Mouse (Mus musculus): ENCODE data around the gene Foxc1. TPM values are rescaled to one million over a fixed set of nuclear protein-coding genes. Genes with fewer than 3 reads are reported as not detected.

Foxc1 gene
- total RNA-seq (2017) = not detected in 2 replicates

GRCm38 (mm10) chr13:31806428-31806832 lies at the start of gene Foxc1:
Foxc1 (plus strand) TSS chr13:31806633.
- peak; percentile 67 for ATAC-seq (replicated peaks; ENCODE audit: low read depth, poor library complexity, severe bottlenecking)

- ATAC-seq (replicated peaks; ENCODE audit: low read depth, poor library complexity, severe bottlenecking) = no peak
Observed at GRCm38 (mm10) chr13:31760411-31760810, 46.0 kb upstream of the Foxc1 start.

- ATAC-seq (replicated peaks; ENCODE audit: low read depth, poor library complexity, severe bottlenecking) = no peak
Observed at GRCm38 (mm10) chr13:31761057-31761456, 45.4 kb upstream of the Foxc1 start.

GRCm38 (mm10) chr13:31764419-31764818 lies 42.0 kb upstream of the Foxc1 start:
- ATAC-seq (replicated peaks; ENCODE audit: low read depth, poor library complexity, severe bottlenecking) = no peak

GRCm38 (mm10) chr13:31765564-31765963 lies 40.9 kb upstream of the Foxc1 start:
- ATAC-seq (replicated peaks; ENCODE audit: low read depth, poor library complexity, severe bottlenecking) = no peak

- ATAC-seq (replicated peaks; ENCODE audit: low read depth, poor library complexity, severe bottlenecking) = no peak
Observed at GRCm38 (mm10) chr13:31772882-31773281, 33.6 kb upstream of the Foxc1 start.

GRCm38 (mm10) chr13:31775762-31776161 lies 30.7 kb upstream of the Foxc1 start:
- ATAC-seq (replicated peaks; ENCODE audit: low read depth, poor library complexity, severe bottlenecking) = no peak

GRCm38 (mm10) chr13:31779281-31779981 lies 27.0 kb upstream of the Foxc1 start:
- peak; percentile 45; the same call in 1 of the 2 replicates for ATAC-seq (replicated peaks; ENCODE audit: low read depth, poor library complexity, severe bottlenecking)

GRCm38 (mm10) chr13:31780299-31780698 lies 26.1 kb upstream of the Foxc1 start:
- ATAC-seq (replicated peaks; ENCODE audit: low read depth, poor library complexity, severe bottlenecking) = no peak

GRCm38 (mm10) chr13:31782063-31782462 lies 24.4 kb upstream of the Foxc1 start:
- ATAC-seq (replicated peaks; ENCODE audit: low read depth, poor library complexity, severe bottlenecking) = no peak

GRCm38 (mm10) chr13:31784757-31785156 lies 21.7 kb upstream of the Foxc1 start:
- ATAC-seq (replicated peaks; ENCODE audit: low read depth, poor library complexity, severe bottlenecking) = no peak

- peak; percentile 94 for ATAC-seq (replicated peaks; ENCODE audit: low read depth, poor library complexity, severe bottlenecking)
Observed at GRCm38 (mm10) chr13:31792480-31793132, 13.8 kb upstream of the Foxc1 start.

GRCm38 (mm10) chr13:31793163-31793562 lies 13.3 kb upstream of the Foxc1 start:
- ATAC-seq (replicated peaks; ENCODE audit: low read depth, poor library complexity, severe bottlenecking) = no peak

GRCm38 (mm10) chr13:31797346-31797745 lies 9.1 kb upstream of the Foxc1 start:
- ATAC-seq (replicated peaks; ENCODE audit: low read depth, poor library complexity, severe bottlenecking) = no peak

GRCm38 (mm10) chr13:31798075-31798474 lies 8.4 kb upstream of the Foxc1 start:
- no peak for ATAC-seq (replicated peaks; ENCODE audit: low read depth, poor library complexity, severe bottlenecking)

GRCm38 (mm10) chr13:31800581-31801576 lies 5.6 kb upstream of the Foxc1 start:
- ATAC-seq (replicated peaks; ENCODE audit: low read depth, poor library complexity, severe bottlenecking) = peak; percentile 81

GRCm38 (mm10) chr13:31801703-31802305 lies 4.6 kb upstream of the Foxc1 start:
- no peak for ATAC-seq (replicated peaks; ENCODE audit: low read depth, poor library complexity, severe bottlenecking)

GRCm38 (mm10) chr13:31802447-31802846 lies 4.0 kb upstream of the Foxc1 start:
- ATAC-seq (replicated peaks; ENCODE audit: low read depth, poor library complexity, severe bottlenecking) = no peak

- ATAC-seq (replicated peaks; ENCODE audit: low read depth, poor library complexity, severe bottlenecking) = no peak
Observed at GRCm38 (mm10) chr13:31803166-31804093, 3.0 kb upstream of the Foxc1 start.
